Mouse (Mus musculus) cerebellum, adult 9-10 months (tissue): ENCODE results near the gene Hook1.
"Not testable (repeated sequence)": the region's sequence is repeated elsewhere in the genome, so short reads cannot be mapped to it uniquely, and the experiment has no call there.

ENCODE experiments used
- DNase-seq: peaks from one replicate; pipeline ENCODE4 v3.0.0; 2022

The Hook1 gene

GRCm38 (mm10) chr4:95966928-95967724, at the start of gene Hook1:
Gene Hook1, plus strand, starts transcription at chr4:95967240.
- DNase-seq: peak; percentile 99

- DNase-seq: no peak
Measured at GRCm38 (mm10) chr4:95917703-95918102, 49.3 kb upstream of the Hook1 start.

- no peak for DNase-seq
Measured at GRCm38 (mm10) chr4:95920448-95920847, 46.6 kb upstream of the Hook1 start.

- peak; percentile 49 for DNase-seq
Measured at GRCm38 (mm10) chr4:95924210-95925184, 42.5 kb upstream of the Hook1 start.

- no peak for DNase-seq
Measured at GRCm38 (mm10) chr4:95928846-95929245, 38.2 kb upstream of the Hook1 start.

GRCm38 (mm10) chr4:95929936-95930335, 37.1 kb upstream of the Hook1 start:
- DNase-seq: no peak

GRCm38 (mm10) chr4:95931331-95931730, 35.7 kb upstream of the Hook1 start:
- DNase-seq: no peak

GRCm38 (mm10) chr4:95933801-95934356, 33.2 kb upstream of the Hook1 start:
- no peak for DNase-seq

- no peak for DNase-seq
Measured at GRCm38 (mm10) chr4:95934384-95935035, 32.5 kb upstream of the Hook1 start.

GRCm38 (mm10) chr4:95938701-95939100, 28.3 kb upstream of the Hook1 start:
- no peak for DNase-seq

- no peak for DNase-seq
Measured at GRCm38 (mm10) chr4:95947896-95948295, 19.1 kb upstream of the Hook1 start.

- DNase-seq: no peak
Measured at GRCm38 (mm10) chr4:95953328-95953727, 13.7 kb upstream of the Hook1 start.

- DNase-seq: not testable (repeated sequence)
Measured at GRCm38 (mm10) chr4:95982221-95982620, 15.2 kb downstream of the Hook1 start.

GRCm38 (mm10) chr4:96016875-96017274, 49.8 kb downstream of the Hook1 start:
- DNase-seq: no peak

- DNase-seq: no peak
Measured at GRCm38 (mm10) chr4:96022803-96023202, 55.8 kb downstream of the Hook1 start.

GRCm38 (mm10) chr4:96028412-96028811, 61.4 kb downstream of the Hook1 start:
- peak; percentile 7 for DNase-seq

GRCm38 (mm10) chr4:96060106-96060505, 93.1 kb downstream of the Hook1 start:
- no peak for DNase-seq

GRCm38 (mm10) chr4:96062045-96062444, 95.0 kb downstream of the Hook1 start:
- DNase-seq: no peak
